Mouse (Mus musculus): ENCODE results near the gene Prkcb. TPM values are rescaled to one million over a fixed set of nuclear protein-coding genes. Genes with fewer than 3 reads are reported as not detected.

The Prkcb gene
- total RNA-seq, 2 experiments from 2014 or later, result 365 to 390 TPM

GRCm38 (mm10) chr7:122289243-122290111, 926 bp downstream of the Prkcb start:
- intact Hi-C loops (cut with DNase I), result loop anchor here (2.0 to 10.0 kb wide), 2 partner anchors 91 to 535 kb away; no protein-coding TSS in a partner anchor
- DNase-seq, result peak; percentile 41

DNA sequence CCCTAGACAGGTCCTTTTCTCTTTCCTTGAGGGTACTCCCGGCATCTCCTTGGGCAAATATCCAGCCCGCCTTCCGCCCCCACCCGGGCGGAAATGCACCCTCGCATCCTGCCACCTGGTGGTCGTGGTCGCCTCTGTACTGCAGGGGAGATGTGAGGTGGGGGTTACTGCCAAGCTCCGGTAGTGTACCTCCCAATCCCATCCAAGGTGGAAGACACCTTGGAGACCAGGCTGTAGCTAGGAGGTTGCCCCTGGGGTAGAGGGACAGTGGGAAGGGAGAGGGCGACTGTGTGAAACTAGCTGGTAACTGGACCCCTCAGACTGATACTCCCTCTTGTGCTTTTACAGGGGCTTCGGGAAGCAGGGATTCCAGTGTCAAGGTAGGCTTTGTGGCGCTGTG, 1.6 kb downstream of the Prkcb start:
- intact Hi-C loops (cut with DNase I), result no loop called here
- peak; percentile 70 for DNase-seq

GRCm38 (mm10) chr7:122290771-122291170, 2.2 kb downstream of the Prkcb start:
- DNase-seq, result no peak
- intact Hi-C loops (cut with DNase I), result no loop called here

GRCm38 (mm10) chr7:122292151-122292550, 3.6 kb downstream of the Prkcb start:
- intact Hi-C loops (cut with DNase I), result no loop called here
- peak; percentile 44 for DNase-seq

GRCm38 (mm10) chr7:122294111-122294510, 5.6 kb downstream of the Prkcb start:
- no peak for DNase-seq
- intact Hi-C loops (cut with DNase I), result no loop called here

DNA sequence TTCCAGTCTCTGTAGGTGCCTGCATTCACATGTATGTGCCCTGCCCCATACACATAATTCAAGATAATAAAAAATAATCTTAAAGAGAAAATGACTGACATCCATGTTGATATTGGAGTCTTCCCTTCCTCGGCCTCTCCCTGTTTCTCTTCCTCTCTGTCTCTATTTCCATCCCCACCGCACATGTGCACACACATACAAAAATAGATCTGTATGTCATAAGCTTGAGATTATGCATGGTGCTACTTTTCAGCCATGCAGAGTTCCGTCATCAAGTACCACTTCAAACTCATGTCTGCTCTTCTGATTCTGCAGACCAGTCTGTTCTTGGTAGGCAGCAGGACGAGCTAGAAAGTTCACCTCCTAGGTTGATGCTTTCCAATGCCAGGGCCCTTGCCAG, 6.8 kb downstream of the Prkcb start:
- no peak for DNase-seq
- intact Hi-C loops (cut with DNase I), result no loop called here

DNA sequence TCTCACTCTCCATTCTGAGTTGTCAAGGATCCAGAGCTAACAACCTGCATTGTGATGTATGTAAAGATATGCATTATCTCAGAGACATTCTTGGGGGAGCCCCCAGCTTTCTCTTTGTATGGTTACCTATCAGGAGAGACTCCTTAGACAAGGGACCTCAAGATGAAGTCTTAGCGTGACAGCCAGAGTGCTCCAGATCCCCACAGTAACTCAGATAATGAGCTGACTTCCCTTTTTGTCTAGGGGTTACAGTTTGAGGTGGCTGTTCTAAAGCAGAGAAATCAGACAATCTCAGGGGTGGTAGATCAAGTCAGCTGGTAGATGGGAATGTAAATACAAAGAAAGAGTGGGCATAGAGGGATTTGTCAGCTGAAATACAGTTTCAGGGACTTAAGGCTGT, 7.8 kb downstream of the Prkcb start:
- intact Hi-C loops (cut with DNase I), result no loop called here

GRCm38 (mm10) chr7:122296805-122297204, 8.3 kb downstream of the Prkcb start:
- intact Hi-C loops (cut with DNase I), result no loop called here
- no peak for DNase-seq

More for the DNA sequence above, 7.8 kb downstream of the Prkcb start:
- no peak for DNase-seq

- DNase-seq, result no peak
- intact Hi-C loops (cut with DNase I), result no loop called here
Measured at GRCm38 (mm10) chr7:122297627-122298026, 9.1 kb downstream of the Prkcb start.

- intact Hi-C loops (cut with DNase I), result no loop called here
- DNase-seq, result no peak
Measured at GRCm38 (mm10) chr7:122298715-122299114, 10.2 kb downstream of the Prkcb start.

DNA sequence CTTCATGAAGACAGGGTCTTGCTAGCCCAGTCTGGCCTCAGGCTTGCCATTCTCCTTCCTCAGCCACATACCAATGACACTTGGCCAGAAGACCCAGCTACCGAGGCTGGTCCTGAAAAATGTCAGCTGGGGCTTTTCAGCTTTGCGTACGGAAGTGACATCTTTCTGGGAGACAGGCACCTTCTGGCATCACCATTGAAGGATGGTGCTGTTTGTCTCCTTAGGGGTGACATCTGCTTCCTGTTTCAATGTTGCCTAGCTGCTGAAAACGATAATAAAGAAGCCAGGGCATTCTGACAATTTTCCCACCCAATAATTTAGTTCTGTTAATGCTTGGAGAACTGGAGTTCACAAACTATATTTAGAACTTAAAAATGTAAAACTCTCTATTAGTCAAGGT, 12.0 kb downstream of the Prkcb start:
- DNase-seq, result no peak
- intact Hi-C loops (cut with DNase I), result no loop called here

- intact Hi-C loops (cut with DNase I), result no loop called here
- no peak for DNase-seq
Measured at GRCm38 (mm10) chr7:122302538-122302937, 14.0 kb downstream of the Prkcb start.

GRCm38 (mm10) chr7:122303988-122304387, 15.4 kb downstream of the Prkcb start:
- intact Hi-C loops (cut with DNase I), result no loop called here
- DNase-seq, result peak; percentile 84

- no peak for DNase-seq
- intact Hi-C loops (cut with DNase I), result no loop called here
Measured at GRCm38 (mm10) chr7:122304521-122304920, 16.0 kb downstream of the Prkcb start.

DNA sequence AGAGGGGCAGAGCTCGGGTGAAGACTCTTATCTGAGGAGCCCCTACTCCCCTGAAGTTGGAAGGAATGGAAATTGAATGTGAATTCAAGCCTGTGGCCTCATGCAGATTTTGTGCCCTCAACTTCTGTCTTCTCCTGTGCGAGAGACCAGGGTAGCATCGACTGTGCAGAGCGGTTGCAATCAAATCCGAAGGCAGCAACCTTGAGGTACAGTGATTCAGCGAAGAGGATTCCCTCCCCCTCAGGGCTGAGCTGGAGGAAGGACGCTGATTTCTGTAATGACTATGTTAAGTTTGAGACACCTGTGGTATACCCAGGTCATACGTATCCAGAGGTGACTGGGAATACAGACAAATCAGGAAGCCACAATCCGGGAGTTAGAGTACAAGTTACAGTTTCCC, 18.7 kb downstream of the Prkcb start:
- no peak for DNase-seq
- intact Hi-C loops (cut with DNase I), result no loop called here

DNA sequence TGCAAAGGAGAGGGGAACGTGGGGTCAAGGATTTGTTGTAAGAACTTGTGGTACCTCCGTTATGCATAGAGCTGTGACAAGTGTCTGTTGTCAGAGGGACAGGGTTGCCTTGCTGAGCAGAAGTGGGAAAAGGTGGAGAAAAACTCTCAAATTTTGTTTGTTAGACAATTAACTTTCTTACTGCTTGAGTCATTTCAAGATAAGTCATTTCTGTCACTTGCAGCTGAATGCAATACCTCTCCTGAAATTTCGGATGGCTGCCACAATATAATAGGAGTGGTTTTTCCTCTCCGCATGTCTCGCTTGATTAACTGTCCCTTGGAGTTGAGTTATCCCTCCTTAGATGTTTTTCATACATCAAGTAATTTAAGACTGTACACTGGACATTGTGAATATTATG, 20.1 kb downstream of the Prkcb start:
- intact Hi-C loops (cut with DNase I), result no loop called here
- no peak for DNase-seq

DNA sequence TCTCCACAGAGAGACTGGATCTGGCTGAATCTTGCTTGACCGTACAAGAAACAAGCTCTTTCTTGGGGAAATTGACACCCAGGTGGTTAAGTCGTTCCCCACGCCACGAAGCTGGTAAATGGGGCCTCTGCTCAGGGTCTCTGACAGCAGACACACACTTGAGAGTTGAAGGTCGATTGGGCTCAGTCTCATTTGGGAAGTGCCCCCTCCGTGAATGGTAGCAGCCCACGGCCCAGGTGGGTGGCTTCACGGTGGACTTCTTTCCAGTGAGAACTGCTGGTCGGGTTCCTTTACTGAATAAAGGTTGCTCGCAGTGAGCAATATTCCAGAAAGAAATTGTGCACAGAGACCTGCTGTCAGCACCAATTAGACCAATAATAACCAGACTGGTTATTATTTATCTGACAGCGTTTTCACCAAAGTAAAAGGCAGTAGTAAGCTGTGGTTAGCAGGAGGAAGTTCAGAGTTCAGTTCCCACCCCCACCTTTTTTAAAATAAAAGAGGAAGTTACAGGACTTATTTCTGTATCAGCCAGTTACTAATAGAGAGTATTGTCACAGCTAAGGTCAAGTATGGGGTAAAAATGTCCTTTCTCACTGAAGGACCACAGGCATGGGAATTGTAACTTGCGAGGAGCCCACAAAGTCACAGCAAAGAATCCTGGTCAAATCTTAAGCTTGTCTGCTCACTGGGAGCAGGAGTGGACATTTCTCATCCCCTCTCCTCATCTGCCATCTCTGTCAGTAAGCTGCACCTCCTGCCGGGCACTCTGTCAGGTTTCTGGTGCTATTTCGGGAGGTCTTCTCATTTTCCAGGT, 21.6 kb downstream of the Prkcb start:
- DNase-seq, result no peak
- intact Hi-C loops (cut with DNase I), result no loop called here

DNA sequence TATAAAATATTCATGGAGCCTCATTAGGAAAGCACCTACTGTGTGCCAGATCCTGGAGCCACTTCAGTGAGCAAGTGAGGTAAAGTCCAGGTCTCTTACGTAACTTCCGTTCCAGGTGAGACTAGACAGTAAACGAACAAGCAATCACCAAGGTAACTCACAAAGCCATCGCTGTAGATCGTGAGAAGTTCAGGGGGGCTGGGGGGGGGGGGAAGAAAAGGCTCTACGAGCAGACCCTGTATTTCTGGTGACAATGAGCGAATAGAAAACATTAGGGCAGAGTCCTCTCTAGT, 22.1 kb downstream of the Prkcb start:
- DNase-seq, result no peak
- intact Hi-C loops (cut with DNase I), result no loop called here

- intact Hi-C loops (cut with DNase I), result no loop called here
- DNase-seq, result no peak
Measured at GRCm38 (mm10) chr7:122313690-122314477, 25.3 kb downstream of the Prkcb start.

DNA sequence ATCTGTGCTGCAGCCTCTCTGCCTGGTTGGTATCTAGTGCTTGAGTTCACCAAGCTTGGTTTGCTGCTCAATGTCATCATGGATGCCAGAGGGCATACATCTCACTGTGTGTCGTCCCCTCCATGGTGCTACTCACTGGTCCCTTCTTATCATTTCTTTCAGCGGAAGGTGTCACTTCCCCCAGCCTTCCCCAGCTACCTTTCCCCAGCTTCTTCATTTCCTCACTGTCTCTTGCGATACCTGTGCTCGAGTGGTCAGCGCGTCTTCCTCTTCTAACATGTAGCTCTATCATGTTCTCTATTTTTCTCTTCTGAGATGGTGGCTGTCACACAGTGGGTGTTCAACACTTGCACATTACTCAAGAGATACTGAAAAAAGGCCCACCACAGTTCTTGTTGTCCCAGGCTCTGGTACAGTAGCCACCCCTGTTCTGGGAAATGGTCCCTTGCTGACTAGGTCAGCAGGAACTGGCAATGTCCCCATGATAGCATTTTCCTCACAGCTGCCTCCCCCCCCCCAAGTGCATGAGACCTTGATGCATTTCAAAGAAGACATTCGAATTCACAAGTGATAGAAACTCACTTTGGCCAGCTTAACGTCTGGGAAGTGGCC, 27.3 kb downstream of the Prkcb start:
- DNase-seq, result no peak
- intact Hi-C loops (cut with DNase I), result no loop called here

GRCm38 (mm10) chr7:122316681-122317080, 28.1 kb downstream of the Prkcb start:
- peak; percentile 52 for DNase-seq
- intact Hi-C loops (cut with DNase I), result no loop called here

All from left cerebral cortex, postnatal 4 days (tissue).